Mouse (Mus musculus) 3134 (cell line): Measurements from ENCODE around the gene Fxyd4.

Source experiments
- DNase-seq: peaks from one replicate; pipeline ENCODE4 v3.0.0-alpha.2; 2011; ENCODE audit warnings: low spot score; ENCODE audit not compliant: insufficient read length; ENCODE audit errors: extremely low read depth

The Fxyd4 gene

GRCm38 (mm10) chr6:117920659-117921640, 16.5 kb downstream of the Fxyd4 start:
- no peak for DNase-seq

- no peak for DNase-seq
These were observed 19.4 kb downstream of the Fxyd4 start for GRCm38 (mm10) chr6:117918043-117918442.

GRCm38 (mm10) chr6:117917576-117917975, 19.9 kb downstream of the Fxyd4 start:
- DNase-seq: peak; percentile 61

- DNase-seq: peak; percentile 95
These were observed 20.6 kb downstream of the Fxyd4 start for GRCm38 (mm10) chr6:117916737-117917426.

GRCm38 (mm10) chr6:117916205-117916736, 21.2 kb downstream of the Fxyd4 start:
- DNase-seq: no peak

GRCm38 (mm10) chr6:117914541-117914940, 23.0 kb downstream of the Fxyd4 start:
- DNase-seq: no peak

- no peak for DNase-seq
These were observed 27.3 kb downstream of the Fxyd4 start for GRCm38 (mm10) chr6:117910120-117910661.

GRCm38 (mm10) chr6:117908424-117908900, 29.0 kb downstream of the Fxyd4 start:
- DNase-seq: no peak

GRCm38 (mm10) chr6:117907979-117908355, 29.5 kb downstream of the Fxyd4 start:
- DNase-seq: no peak

GRCm38 (mm10) chr6:117907301-117907978, 30.1 kb downstream of the Fxyd4 start:
- DNase-seq: peak; percentile 92

- peak; percentile 98 for DNase-seq
These were observed 30.8 kb downstream of the Fxyd4 start for GRCm38 (mm10) chr6:117906590-117907271.

- DNase-seq: peak; percentile 39
These were observed 31.4 kb downstream of the Fxyd4 start for GRCm38 (mm10) chr6:117906015-117906531.

- no peak for DNase-seq
These were observed 32.1 kb downstream of the Fxyd4 start for GRCm38 (mm10) chr6:117905260-117905930.

GRCm38 (mm10) chr6:117903836-117904235, 33.7 kb downstream of the Fxyd4 start:
- no peak for DNase-seq

- no peak for DNase-seq
These were observed 34.9 kb downstream of the Fxyd4 start for GRCm38 (mm10) chr6:117902556-117902955.

- DNase-seq: no peak
These were observed 35.7 kb downstream of the Fxyd4 start for GRCm38 (mm10) chr6:117901510-117902402.

- no peak for DNase-seq
These were observed 37.1 kb downstream of the Fxyd4 start, which contains the start of gene Hnrnpf for GRCm38 (mm10) chr6:117900126-117901080. Gene Hnrnpf, plus strand, starts transcription at chr6:117900324.
